ENCODE assay signal across 8 mouse cellular contexts in the genomic region with DNA sequence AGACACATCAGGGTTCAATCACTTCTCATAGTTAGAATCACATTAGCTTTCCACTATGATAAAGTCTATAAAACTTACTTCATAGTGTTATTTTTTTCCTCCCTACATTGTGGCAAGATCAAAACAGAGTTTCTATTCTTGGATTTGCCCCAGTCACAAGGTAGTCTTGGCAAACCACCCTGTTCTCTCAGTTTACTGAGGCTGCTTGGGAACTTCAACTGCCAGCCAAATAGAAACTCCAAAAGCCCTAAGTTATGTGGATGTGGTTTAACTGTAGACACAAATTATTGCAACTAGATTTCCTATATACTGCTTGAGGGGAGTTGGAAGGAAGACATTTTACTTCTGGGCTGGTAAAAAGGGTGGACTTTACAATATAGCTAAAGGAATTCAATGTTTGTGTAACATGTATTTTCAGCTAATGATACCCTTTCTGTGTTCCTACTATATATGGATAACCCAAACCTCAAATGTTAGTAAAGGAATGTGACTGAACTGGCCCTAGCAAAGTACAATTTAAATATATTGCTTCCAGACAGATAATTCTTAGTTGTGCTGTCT. TPM values are rescaled to one million over a fixed set of nuclear protein-coding genes. Genes with fewer than 3 reads are reported as not detected.
DNase-seq lines count a peak whose midpoint lies in the region; ATAC-seq and TF ChIP-seq lines count a peak whose summit lies in the region.

A gene (plus strand): TSS at position 511 of the 561 bp plus-strand sequence.

- H3K4me3 ChIP-seq in spleen, adult 2 months (ENCODE audit: extremely low read depth, insufficient read depth, insufficient read length): peak within 1 kb of the TSS; percentile 72
- peak within 1 kb of the TSS; percentile 39 for H3K4me3 ChIP-seq in embryonic facial prominence, embryonic 11.5 days (ENCODE audit: low read depth, low read length)
- H3K4me3 ChIP-seq in heart, embryonic 12.5 days: peak within 1 kb of the TSS; percentile 50
- H3K4me3 ChIP-seq in neural tube, embryonic 13.5 days: peak within 1 kb of the TSS; percentile 61

- peak within 1 kb of the TSS; percentile 96 for H3K27ac ChIP-seq in spleen, adult 2 months (ENCODE audit: insufficient read depth, low read length)
- no peak within 1 kb of the TSS for H3K27ac ChIP-seq in embryonic facial prominence, embryonic 11.5 days (replicated peaks; ENCODE audit: low read depth, low read length)
- peak within 1 kb of the TSS; percentile 44 for H3K27ac ChIP-seq in heart, embryonic 12.5 days (ENCODE audit: poor library complexity, severe bottlenecking)
- H3K27ac ChIP-seq in neural tube, embryonic 13.5 days (replicated peaks): peak within 1 kb of the TSS; percentile 79

- H3K27me3 ChIP-seq in spleen, adult 2 months (ENCODE audit: control insufficient read depth, insufficient read depth, low read length): no peaks in the 10 kb centered on the region
- H3K27me3 ChIP-seq in embryonic facial prominence, embryonic 11.5 days (ENCODE audit: control insufficient read depth, insufficient read depth, low read length): no peaks in the 10 kb centered on the region
- H3K27me3 ChIP-seq in heart, embryonic 12.5 days (replicated peaks): no peaks in the 10 kb centered on the region
- H3K27me3 ChIP-seq in neural tube, embryonic 13.5 days: no peaks in the 10 kb centered on the region; the same call in 1 of the 2 replicates

- H3K9me3 ChIP-seq in embryonic facial prominence, embryonic 11.5 days (replicated peaks; ENCODE audit: control insufficient read depth, low read length): no peaks in the 10 kb centered on the region
- no peaks in the 10 kb centered on the region for H3K9me3 ChIP-seq in heart, embryonic 12.5 days (replicated peaks)
- no peaks in the 10 kb centered on the region for H3K9me3 ChIP-seq in neural tube, embryonic 13.5 days

- H3K36me3 ChIP-seq in spleen, adult 2 months (ENCODE audit: control insufficient read depth, insufficient read depth, low read length): peaks cover 14% of the 10 kb centered on the region
- H3K36me3 ChIP-seq in embryonic facial prominence, embryonic 11.5 days (replicated peaks; ENCODE audit: control insufficient read depth, insufficient read depth, low read depth, low read length): no peaks in the 10 kb centered on the region
- 0 out of 2 replicates have a peak, but pooled peaks cover 6% of the 10 kb centered on the region for H3K36me3 ChIP-seq in heart, embryonic 12.5 days
- H3K36me3 ChIP-seq in neural tube, embryonic 13.5 days: peaks cover 17% of the 10 kb centered on the region

- intact Hi-C loops in left cerebral cortex, postnatal 14 days (cut with DNase I): loop anchor here (1.0 kb wide), 1 partner anchor 40 kb away; no protein-coding TSS in a partner anchor

- no peak for ATAC-seq in embryonic facial prominence, embryonic 11.5 days (replicated peaks; ENCODE audit: insufficient number of reproducible peaks, low FRiP score, low TSS enrichment, low read depth)
- no peak for ATAC-seq in heart, embryonic 12.5 days (ENCODE audit: insufficient number of reproducible peaks, low FRiP score)
- ATAC-seq in neural tube, embryonic 13.5 days (ENCODE audit: low read depth): no peak
- no peak for ATAC-seq in erythroid progenitor cell, adult 5-6 weeks (replicated peaks; ENCODE audit: low FRiP score, poor library complexity, severe bottlenecking)

- TF ChIP-seq CTCF in spleen, adult 2 months (IDR thresholded peaks at IDR 0.05; ENCODE audit: extremely low read depth, insufficient read depth, insufficient read length, insufficient replicate concordance): no peak

- no peak for TF ChIP-seq POLR2A in spleen, adult 2 months (IDR thresholded peaks at IDR 0.05; ENCODE audit: low read depth, low read length)

- H3K9ac ChIP-seq in embryonic facial prominence, embryonic 11.5 days (replicated peaks; ENCODE audit: low read length): peak within 1 kb of the TSS; percentile 57
- H3K9ac ChIP-seq in heart, embryonic 12.5 days: peak within 1 kb of the TSS; percentile 81
- peak within 1 kb of the TSS; percentile 82 for H3K9ac ChIP-seq in neural tube, embryonic 13.5 days

- peak within 1 kb of the TSS; percentile 98 for H3K4me2 ChIP-seq in embryonic facial prominence, embryonic 11.5 days (ENCODE audit: low read depth, low read length)
- peak within 1 kb of the TSS; percentile 89 for H3K4me2 ChIP-seq in heart, embryonic 12.5 days
- peak within 1 kb of the TSS; percentile 100 for H3K4me2 ChIP-seq in neural tube, embryonic 13.5 days

- no peak for DNase-seq in spleen, adult 2 months (ENCODE audit: low read depth in 1 of 2, low spot score in 2 of 2)
- DNase-seq in spleen, adult 18-20 months: no peak
- DNase-seq in embryonic facial prominence, embryonic 11.5 days (ENCODE audit: low spot score): no peak
- no peak for DNase-seq in left cerebral cortex, postnatal 14 days (ENCODE audit: low spot score in 2 of 2)
- DNase-seq in embryo, embryonic 10.5 days (ENCODE audit: low spot score): no peak

- H3K4me1 ChIP-seq in spleen, adult 2 months (ENCODE audit: control insufficient read depth, insufficient read depth, insufficient read length): peaks cover 30% of the 10 kb centered on the region; the same call in 1 of the 2 replicates
- H3K4me1 ChIP-seq in embryonic facial prominence, embryonic 11.5 days (ENCODE audit: control insufficient read depth, insufficient read depth, low read length): peaks cover 2% of the 10 kb centered on the region; the same call in 1 of the 2 replicates
- H3K4me1 ChIP-seq in heart, embryonic 12.5 days (replicated peaks): peaks cover 35% of the 10 kb centered on the region
- H3K4me1 ChIP-seq in neural tube, embryonic 13.5 days (replicated peaks): peaks cover 34% of the 10 kb centered on the region

RNA-seq across cellular contexts. Expression of the gene that starts here (rescaled TPM):
- polyA plus RNA-seq in spleen, adult 2 months (2012; rRNA removed): 43.6 and 58.5 TPM in 2 replicates
- polyA plus RNA-seq in embryonic facial prominence, embryonic 11.5 days (2014; fragmentation: Nextera tagmentation; extraction: Ambion mirVana): 10.5 and 10.6 TPM in 2 replicates
- polyA plus RNA-seq in heart, embryonic 12.5 days (2016; fragmentation: Nextera tagmentation; extraction: Ambion mirVana): 20.2 and 21.3 TPM in 2 replicates
- total RNA-seq in left cerebral cortex, postnatal 14 days (2021): 10 to 100 TPM; 25.7 to 26.5 TPM
- 26.5 and 29.7 TPM in 2 replicates for polyA plus RNA-seq in neural tube, embryonic 13.5 days (2015; fragmentation: Nextera tagmentation; extraction: Ambion mirVana)
- 2.1 and 4.3 TPM in 2 replicates for total RNA-seq in erythroid progenitor cell, adult 5-6 weeks (2015; ENCODE audit: low replicate concordance)
- total RNA-seq in erythroid progenitor cell, adult 5-6 weeks (2017; ENCODE audit: low replicate concordance): 2.7 and 20.2 TPM in 2 replicates
